Mouse (Mus musculus) MN1 (cell line): Measurements from ENCODE around the gene Igfbp7.
A peak's percentile ranks its signal among the peaks of the same experiment; 100 is the strongest.

Experiments
- DNase-seq: peaks from one replicate; pipeline ENCODE4 v3.0.0-alpha.2; 2016; ENCODE audit warnings: low spot score

Igfbp7 gene

GRCm38 (mm10) chr5:77405455-77406057 is 2.3 kb downstream of the Igfbp7 start:
- no peak for DNase-seq

GRCm38 (mm10) chr5:77404941-77405340 is 2.9 kb downstream of the Igfbp7 start:
- no peak for DNase-seq

- DNase-seq, result no peak
Measured at GRCm38 (mm10) chr5:77402901-77403300, 4.9 kb downstream of the Igfbp7 start.

GRCm38 (mm10) chr5:77402137-77402536 is 5.7 kb downstream of the Igfbp7 start:
- no peak for DNase-seq

- DNase-seq, result peak; percentile 37
Measured at GRCm38 (mm10) chr5:77400823-77401222, 7.0 kb downstream of the Igfbp7 start.

- no peak for DNase-seq
Measured at GRCm38 (mm10) chr5:77400151-77400550, 7.7 kb downstream of the Igfbp7 start.

GRCm38 (mm10) chr5:77399076-77399475 is 8.8 kb downstream of the Igfbp7 start:
- DNase-seq, result no peak

GRCm38 (mm10) chr5:77398285-77399057 is 9.4 kb downstream of the Igfbp7 start:
- DNase-seq, result no peak

- no peak for DNase-seq
Measured at GRCm38 (mm10) chr5:77393990-77394618, 13.7 kb downstream of the Igfbp7 start.

GRCm38 (mm10) chr5:77393094-77393619 is 14.7 kb downstream of the Igfbp7 start:
- no peak for DNase-seq

- no peak for DNase-seq
Measured at GRCm38 (mm10) chr5:77390272-77390671, 17.6 kb downstream of the Igfbp7 start.

- DNase-seq, result no peak
Measured at GRCm38 (mm10) chr5:77388359-77388758, 19.5 kb downstream of the Igfbp7 start.

GRCm38 (mm10) chr5:77387414-77387704 is 20.5 kb downstream of the Igfbp7 start:
- no peak for DNase-seq

GRCm38 (mm10) chr5:77386596-77387413 is 21.0 kb downstream of the Igfbp7 start:
- DNase-seq, result no peak

- no peak for DNase-seq
Measured at GRCm38 (mm10) chr5:77385900-77386595, 21.8 kb downstream of the Igfbp7 start.

- no peak for DNase-seq
Measured at GRCm38 (mm10) chr5:77385221-77385620, 22.6 kb downstream of the Igfbp7 start.

GRCm38 (mm10) chr5:77384724-77385123 is 23.1 kb downstream of the Igfbp7 start:
- DNase-seq, result no peak

GRCm38 (mm10) chr5:77383799-77384554 is 23.9 kb downstream of the Igfbp7 start:
- DNase-seq, result no peak

- no peak for DNase-seq
Measured at GRCm38 (mm10) chr5:77381686-77382085, 26.2 kb downstream of the Igfbp7 start.

GRCm38 (mm10) chr5:77381283-77381682 is 26.6 kb downstream of the Igfbp7 start:
- no peak for DNase-seq
